Mouse (Mus musculus) G1E (cell line): ENCODE measurements around the gene Tmem143.

Experiments used
- CTCF ChIP-seq: IDR thresholded peaks from 2 replicates; pipeline ENCODE4 v1.5.1; 2012; ENCODE audit warnings: low read depth, low read length, inconsistent platforms, mixed read lengths
- GATA1 ChIP-seq: IDR thresholded peaks from 2 replicates; pipeline ENCODE4 v1.6.1; 2012; ENCODE audit warnings: borderline replicate concordance, low read length, inconsistent platforms, mixed read lengths
- POLR2AphosphoS5 ChIP-seq: IDR thresholded peaks from 2 replicates; pipeline ENCODE4 v1.6.1; 2012; ENCODE audit warnings: low read depth, low read length, inconsistent platforms; ENCODE audit not compliant: insufficient replicate concordance

DNA sequence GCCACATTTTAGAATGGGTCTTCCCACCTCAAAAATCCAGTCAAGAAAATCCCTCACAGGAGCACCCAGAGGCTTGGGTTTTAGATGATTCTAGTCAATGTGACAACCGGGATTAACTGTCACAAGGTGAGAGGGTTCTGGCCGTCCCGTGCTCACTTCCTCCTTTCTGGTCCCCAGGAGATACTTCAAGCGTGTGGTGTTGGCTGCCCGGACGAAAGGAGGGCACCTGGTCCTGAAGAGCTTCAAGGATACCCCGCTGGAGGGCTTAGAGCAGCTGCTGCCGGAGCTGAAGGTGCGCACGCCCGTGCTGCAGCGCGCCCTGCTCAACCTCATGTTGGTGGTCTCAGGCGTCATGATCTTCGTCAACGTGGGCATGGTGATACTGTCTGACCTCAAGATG, 12.4 kb downstream of the Tmem143 start:
- no peak for TF ChIP-seq CTCF
- TF ChIP-seq GATA1: no peak
- no peak for TF ChIP-seq POLR2AphosphoS5
